Mouse (Mus musculus) stomach, embryonic 16.5 days (tissue): ENCODE measurements around the gene Nptx1. TPM values are rescaled to one million over a fixed set of nuclear protein-coding genes. Genes with fewer than 3 reads are reported as not detected.
A peak's percentile ranks its signal among the peaks of the same experiment; 100 is the strongest.

ENCODE experiments used
- ATAC-seq: fragments of 200-750 bp; cut with Nextera tagmentation; 2 replicates; pipeline ENCODE4 v1.8.0; 2017; ENCODE audit warnings: moderate number of reproducible peaks, moderate TSS enrichment; ENCODE audit not compliant: insufficient read depth, low FRiP score
- H3K27ac ChIP-seq: fragments of 300-500 bp; sonication (generic); 2 replicates; pipeline ENCODE4 v1.5.1; 2014; ENCODE audit warnings: low read length
- H3K27me3 ChIP-seq: fragments of 300-500 bp; sonication (generic); 2 replicates; pipeline ENCODE4 v1.6.1; 2014; ENCODE audit warnings: low read length, control low read depth, mixed read lengths; ENCODE audit not compliant: control insufficient read depth, insufficient read depth
- H3K36me3 ChIP-seq: fragments of 300-500 bp; sonication (generic); 2 replicates; pipeline ENCODE4 v1.6.1; 2014; ENCODE audit warnings: low read length; ENCODE audit not compliant: control insufficient read depth, insufficient read depth
- H3K4me1 ChIP-seq: fragments of 300-500 bp; sonication (generic); 2 replicates; pipeline ENCODE4 v1.6.1; 2014; ENCODE audit warnings: low read length, control low read depth, mixed read lengths; ENCODE audit not compliant: control insufficient read depth, insufficient read depth
- H3K4me2 ChIP-seq: fragments of 300-500 bp; sonication (generic); 2 replicates; pipeline ENCODE4 v1.6.1; 2014; ENCODE audit warnings: low read depth, low read length, mixed read lengths
- H3K4me3 ChIP-seq: fragments of 300-500 bp; sonication (generic); replicated peaks from 2 replicates; pipeline ENCODE4 v1.5.1; 2014; ENCODE audit warnings: mild to moderate bottlenecking, low read length
- H3K9ac ChIP-seq: fragments of 300-500 bp; sonication (generic); 2 replicates; pipeline ENCODE4 v1.6.1; 2014; ENCODE audit warnings: low read length
- H3K9me3 ChIP-seq: fragments of 300-500 bp; sonication (generic); replicated peaks from 2 replicates; pipeline ENCODE4 v1.6.1; 2016; ENCODE audit warnings: low read length, control low read depth; ENCODE audit not compliant: control insufficient read depth
- WGBS: fragments of 180-500 bp; shearing (Covaris S2); extraction: QIAGEN DNeasy Blood & Tissue Kit; methylation state at CpG from one replicate; pipeline ENCODE4 v1.1.7; 2014; 5-methylcytosine and 5-hydroxymethylcytosine counted together
- polyA plus RNA-seq: library from polyadenylated mRNA; unstranded; fragments of >200 nt; fragmentation: Nextera tagmentation; extraction: Ambion mirVana; gene quantifications from 2 replicates; pipeline ENCODE4 v1.2.1, GENCODE M21; 2015

The Nptx1 gene
- polyA plus RNA-seq = 0.29 and 0.32 TPM in 2 replicates

DNA sequence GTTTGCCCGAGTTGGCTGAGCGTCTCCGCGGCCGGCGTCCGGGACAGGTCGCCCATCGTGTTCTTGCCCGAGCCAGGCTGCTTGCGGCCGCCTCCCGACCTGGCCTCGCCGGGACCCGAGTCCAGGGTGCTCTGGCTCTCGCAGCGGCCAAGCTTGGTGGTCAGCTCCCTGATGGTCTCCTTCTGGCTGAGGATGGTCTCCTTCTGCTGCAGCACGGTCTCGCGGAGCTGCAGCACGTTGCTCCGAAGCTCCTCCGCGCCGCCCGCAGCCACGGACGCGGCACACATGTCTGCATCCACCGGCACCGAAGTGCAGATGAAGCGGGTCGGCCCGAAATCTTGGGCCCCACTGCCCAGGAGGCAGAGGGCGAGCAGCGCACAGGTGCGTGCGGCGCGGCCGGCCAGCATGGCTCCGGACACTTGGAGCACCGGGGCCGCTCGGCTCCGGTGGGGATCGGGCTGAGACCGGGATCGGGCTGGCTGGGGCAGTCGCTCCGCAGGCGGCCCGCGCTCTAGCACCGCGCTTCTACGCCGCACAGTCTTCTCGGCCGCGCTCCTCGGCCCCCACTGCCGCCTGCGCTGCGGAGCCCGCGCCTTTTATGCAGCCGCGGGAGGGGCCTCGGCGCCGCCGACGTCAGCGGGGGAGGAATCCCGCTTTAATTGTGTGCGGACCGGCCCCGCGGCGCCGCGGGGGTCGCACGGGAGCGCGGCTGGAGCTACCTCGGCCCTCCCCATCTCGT, at the start of gene Nptx1:
Gene Nptx1, minus strand, starts transcription at position 571 of the 739 bp plus-strand sequence.
- peaks cover 72% of the 10 kb centered on the region for H3K27me3 ChIP-seq
- H3K4me3 ChIP-seq = peak within 1 kb of the TSS; percentile 55
- no peak within 1 kb of the TSS for H3K27ac ChIP-seq
- H3K9me3 ChIP-seq = no peaks in the 10 kb centered on the region
- H3K36me3 ChIP-seq = no peaks in the 10 kb centered on the region
- peak within 1 kb of the TSS; percentile 99 for H3K4me2 ChIP-seq
- peak within 1 kb of the TSS; percentile 54 for H3K9ac ChIP-seq
- WGBS = under 1% methylated on average over 90 of the region's 90 CpGs
- peaks cover 41% of the 10 kb centered on the region for H3K4me1 ChIP-seq
- ATAC-seq = no peak

DNA sequence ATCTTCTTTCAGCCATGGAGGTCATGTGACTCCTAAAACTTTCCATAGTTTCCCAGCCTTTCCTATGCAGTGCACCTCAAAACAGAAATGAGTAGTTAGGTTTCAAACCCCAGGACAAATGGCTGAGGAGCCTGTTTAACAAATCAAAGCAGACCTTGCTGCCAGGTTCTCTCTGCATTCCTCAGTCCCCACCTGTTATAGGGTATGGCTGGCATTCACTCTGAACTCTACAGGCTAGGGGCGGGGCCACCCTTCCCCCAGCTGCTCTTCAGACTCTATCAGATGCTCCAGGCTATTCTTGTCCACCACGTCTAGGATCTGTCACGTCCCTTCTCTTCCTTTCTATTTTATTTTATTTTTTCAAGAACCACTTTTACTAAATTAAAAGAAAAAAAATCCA, 46.4 kb upstream of the Nptx1 start:
- 33% methylated on average over 3 of the region's 3 CpGs for WGBS
- ATAC-seq = no peak
- no peak overlapping the region for H3K4me2 ChIP-seq
- no peaks in the 10 kb centered on the region; the same call in 1 of the 2 replicates for H3K9me3 ChIP-seq
- no peaks in the 10 kb centered on the region for H3K36me3 ChIP-seq
- H3K4me3 ChIP-seq = no peak overlapping the region
- H3K4me1 ChIP-seq = no peaks in the 10 kb centered on the region
- H3K27me3 ChIP-seq = no peaks in the 10 kb centered on the region; the same call in 1 of the 2 replicates
- no peak overlapping the region for H3K9ac ChIP-seq
- no peak overlapping the region for H3K27ac ChIP-seq

DNA sequence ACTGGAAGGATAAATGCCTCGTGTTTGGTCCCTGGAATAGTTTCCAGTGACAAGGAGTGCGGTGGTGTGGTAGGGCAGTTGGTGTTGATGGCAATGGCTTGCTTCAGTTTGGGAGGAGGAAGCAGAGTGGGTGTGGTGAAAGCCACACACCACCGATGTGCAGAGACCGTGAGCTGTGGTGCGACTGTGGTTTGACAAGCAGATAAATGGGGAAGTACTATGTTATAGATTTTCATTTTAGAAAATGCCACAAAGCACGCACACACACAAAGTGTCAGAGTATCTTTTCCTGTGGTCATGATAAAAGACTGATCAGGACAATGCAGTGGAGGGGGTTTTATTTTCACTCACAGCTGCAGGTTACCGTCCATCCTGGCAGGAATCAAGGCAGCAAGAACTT, 41.7 kb upstream of the Nptx1 start:
- no peak for ATAC-seq
- Histone ChIP-seq H3K9me3 (no peaks in the 10 kb centered on the region; the same call in 1 of the 2 replicates), H3K9ac (no peak overlapping the region), H3K36me3 (no peaks in the 10 kb centered on the region), H3K27ac (no peak overlapping the region), H3K4me3 (no peak overlapping the region), H3K27me3 (no peaks in the 10 kb centered on the region; the same call in 1 of the 2 replicates), H3K4me1 (peaks cover 7% of the 10 kb centered on the region; the same call in 1 of the 2 replicates), H3K4me2 (no peak overlapping the region)
- 75% methylated on average over 7 of the region's 7 CpGs for WGBS

DNA sequence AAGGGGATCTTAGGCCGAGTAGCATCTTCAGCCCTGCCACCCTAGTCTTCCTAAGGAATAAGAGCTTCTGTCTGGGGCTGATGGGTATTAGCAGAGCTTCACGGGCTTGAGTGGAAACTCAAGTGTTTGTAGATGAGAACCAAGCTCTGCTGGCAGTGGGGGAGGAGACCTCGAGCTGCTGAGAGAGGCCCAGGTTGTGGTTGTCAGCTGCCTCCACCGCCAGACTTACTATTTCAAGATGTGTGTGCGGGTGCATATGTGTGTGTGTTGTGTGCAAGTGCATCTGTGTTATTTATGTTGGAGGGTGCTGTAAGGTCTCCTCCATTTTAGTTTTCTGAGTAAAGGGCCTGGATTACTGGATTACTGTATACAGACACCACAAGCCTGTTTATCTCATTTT, 39.6 kb upstream of the Nptx1 start:
- no peak overlapping the region for H3K9ac ChIP-seq
- H3K27ac ChIP-seq = no peak overlapping the region
- no peaks in the 10 kb centered on the region; the same call in 1 of the 2 replicates for H3K9me3 ChIP-seq
- H3K27me3 ChIP-seq = no peaks in the 10 kb centered on the region
- no peak for ATAC-seq
- peaks cover 7% of the 10 kb centered on the region; the same call in 1 of the 2 replicates for H3K4me1 ChIP-seq
- 40% methylated on average over 5 of the region's 5 CpGs for WGBS
- no peak overlapping the region for H3K4me2 ChIP-seq
- H3K4me3 ChIP-seq = no peak overlapping the region
- no peaks in the 10 kb centered on the region for H3K36me3 ChIP-seq

DNA sequence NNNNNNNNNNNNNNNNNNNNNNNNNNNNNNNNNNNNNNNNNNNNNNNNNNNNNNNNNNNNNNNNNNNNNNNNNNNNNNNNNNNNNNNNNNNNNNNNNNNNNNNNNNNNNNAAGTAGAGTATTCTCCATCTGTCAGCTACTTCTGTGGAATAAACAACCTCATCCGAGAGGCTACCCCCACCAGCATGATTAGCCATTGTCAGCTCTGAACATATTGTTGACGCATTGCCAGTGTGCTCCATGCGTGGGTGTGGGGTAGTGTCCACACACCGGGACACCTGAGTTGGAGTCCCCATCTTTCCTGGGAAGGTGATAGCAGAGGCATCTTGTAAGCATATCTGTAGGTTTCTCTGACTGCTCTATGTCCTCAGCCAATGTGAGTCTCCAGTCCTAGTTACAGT, 39.0 kb upstream of the Nptx1 start:
- no peak overlapping the region for H3K27ac ChIP-seq
- peaks cover 7% of the 10 kb centered on the region; the same call in 1 of the 2 replicates for H3K4me1 ChIP-seq
- no peaks in the 10 kb centered on the region for H3K36me3 ChIP-seq
- no peak overlapping the region for H3K4me2 ChIP-seq
- WGBS = 58% methylated on average over 4 of the region's 4 CpGs
- H3K27me3 ChIP-seq = no peaks in the 10 kb centered on the region
- H3K9ac ChIP-seq = no peak overlapping the region
- ATAC-seq = no peak
- no peak overlapping the region for H3K4me3 ChIP-seq
- no peaks in the 10 kb centered on the region; the same call in 1 of the 2 replicates for H3K9me3 ChIP-seq

DNA sequence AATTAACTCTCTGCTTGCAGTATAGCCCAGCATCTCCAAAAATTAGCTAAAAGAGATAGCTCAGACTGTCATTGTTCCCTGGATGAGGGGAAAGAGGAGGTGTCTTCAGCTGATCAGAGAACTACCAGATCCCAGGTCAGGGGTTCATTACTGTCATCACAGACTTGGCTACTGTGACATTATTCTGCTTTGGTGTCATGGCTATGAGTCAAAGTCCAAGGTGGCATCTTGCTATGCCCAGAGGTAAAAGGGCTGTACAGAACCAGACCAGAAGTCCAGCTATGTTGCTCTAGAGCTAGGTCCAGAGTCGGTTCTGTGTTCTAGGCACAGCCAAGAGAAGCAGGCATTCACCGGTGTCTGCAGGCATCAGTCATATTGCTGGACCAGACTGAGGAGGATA, 30.2 kb upstream of the Nptx1 start:
- Histone ChIP-seq H3K9ac (no peak overlapping the region), H3K4me3 (no peak overlapping the region), H3K36me3 (no peaks in the 10 kb centered on the region), H3K4me2 (no peak overlapping the region), H3K27ac (no peak overlapping the region), H3K9me3 (no peaks in the 10 kb centered on the region), H3K27me3 (no peaks in the 10 kb centered on the region), H3K4me1 (peaks cover 6% of the 10 kb centered on the region; the same call in 1 of the 2 replicates)
- 86% methylated on average over 2 of the region's 2 CpGs for WGBS
- no peak for ATAC-seq

DNA sequence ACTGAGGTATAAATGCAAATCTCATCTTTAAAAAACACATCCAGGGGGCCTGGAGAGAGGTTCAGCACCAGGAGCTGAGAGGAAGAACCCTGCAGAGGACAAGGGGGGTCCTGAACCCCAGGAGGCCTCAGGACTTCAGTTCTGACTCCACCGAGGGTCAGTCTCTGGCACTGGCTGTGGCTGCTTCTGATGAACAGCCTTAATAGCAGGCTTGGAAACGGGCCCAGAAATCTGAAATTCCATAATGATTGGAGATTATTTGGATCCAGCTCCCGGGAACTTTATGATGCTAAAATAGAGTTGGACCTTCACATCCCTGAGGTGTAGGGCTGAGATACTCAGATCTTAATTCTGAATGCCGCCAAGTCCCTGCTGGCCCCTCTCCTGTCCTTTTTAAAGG, 29.3 kb upstream of the Nptx1 start:
- H3K4me3 ChIP-seq = no peak overlapping the region
- peaks cover 6% of the 10 kb centered on the region; the same call in 1 of the 2 replicates for H3K4me1 ChIP-seq
- no peak overlapping the region for H3K9ac ChIP-seq
- no peak for ATAC-seq
- no peaks in the 10 kb centered on the region for H3K9me3 ChIP-seq
- 10% methylated on average over 4 of the region's 4 CpGs for WGBS
- H3K36me3 ChIP-seq = no peaks in the 10 kb centered on the region
- H3K27ac ChIP-seq = no peak overlapping the region
- H3K27me3 ChIP-seq = no peaks in the 10 kb centered on the region
- H3K4me2 ChIP-seq = no peak overlapping the region

DNA sequence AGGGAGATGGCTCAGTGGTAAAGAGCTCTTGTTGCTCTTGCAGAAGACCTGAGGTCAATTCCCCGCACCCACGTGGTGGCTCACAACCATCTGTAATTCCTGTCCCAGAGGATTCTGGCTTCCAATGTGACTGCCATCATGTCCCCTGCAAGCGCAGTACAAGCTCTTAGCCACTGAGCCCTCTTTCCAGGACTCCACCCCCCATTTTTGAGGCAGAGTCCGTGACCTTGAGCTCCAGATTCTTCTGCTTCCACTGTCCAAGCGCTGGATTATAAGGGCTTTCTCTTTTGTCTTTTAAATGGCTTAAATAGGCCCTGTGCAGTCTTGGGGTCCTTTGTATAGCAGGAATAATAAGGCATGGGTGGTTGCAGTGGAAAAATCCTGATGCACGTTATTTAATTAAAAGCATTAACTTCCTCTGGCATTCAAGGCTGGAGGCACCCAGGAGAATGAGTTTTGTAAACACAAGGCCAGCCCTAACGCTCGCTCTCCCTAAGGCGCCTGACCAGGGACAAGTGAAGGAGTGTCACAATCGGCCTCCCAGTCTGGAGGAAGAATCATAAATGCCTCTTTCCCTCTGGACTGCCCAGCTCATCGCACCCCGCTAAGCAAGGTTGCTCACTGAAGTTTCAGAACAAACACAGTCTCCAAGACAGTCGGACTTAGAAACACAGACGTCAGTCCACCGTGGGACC, 24.9 kb upstream of the Nptx1 start:
- 60% methylated on average over 15 of the region's 15 CpGs for WGBS
- Histone ChIP-seq H3K9ac (no peak overlapping the region), H3K27me3 (no peaks in the 10 kb centered on the region), H3K9me3 (no peaks in the 10 kb centered on the region), H3K4me2 (no peak overlapping the region), H3K4me3 (no peak overlapping the region), H3K27ac (no peak overlapping the region), H3K4me1 (peaks cover 6% of the 10 kb centered on the region; the same call in 1 of the 2 replicates), H3K36me3 (no peaks in the 10 kb centered on the region)
- no peak for ATAC-seq

DNA sequence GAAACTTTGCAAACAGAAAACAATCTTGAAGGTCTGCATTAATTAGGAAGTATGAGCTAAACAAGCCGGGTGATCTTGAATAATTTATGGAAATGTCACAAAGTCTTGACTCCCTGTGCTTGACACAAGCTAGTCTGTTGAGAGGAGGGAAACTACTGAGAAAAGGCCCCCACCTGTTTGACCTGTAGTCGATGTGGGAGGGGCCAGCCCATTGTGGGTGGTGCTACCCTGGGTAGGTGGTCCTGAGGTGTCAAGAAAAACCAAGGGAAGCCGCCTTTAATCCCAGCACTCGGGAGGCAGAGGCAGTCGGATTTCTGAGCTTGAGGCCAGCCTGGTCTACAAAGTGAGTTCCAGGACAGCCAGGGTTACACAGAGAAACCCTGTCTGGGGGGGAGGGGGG, 18.6 kb upstream of the Nptx1 start:
- peaks cover 10% of the 10 kb centered on the region for H3K27me3 ChIP-seq
- peaks cover 3% of the 10 kb centered on the region; the same call in 1 of the 2 replicates for H3K4me1 ChIP-seq
- no peak for ATAC-seq
- no peak overlapping the region for H3K4me2 ChIP-seq
- no peaks in the 10 kb centered on the region for H3K36me3 ChIP-seq
- H3K9ac ChIP-seq = no peak overlapping the region
- no peak overlapping the region for H3K4me3 ChIP-seq
- WGBS = 46% methylated on average over 5 of the region's 5 CpGs
- H3K27ac ChIP-seq = no peak overlapping the region
- no peaks in the 10 kb centered on the region for H3K9me3 ChIP-seq
